Mouse (Mus musculus) small intestine, adult 2 months (tissue): ENCODE measurements at regions not wholly inside any gene's neighbourhood (a gene's known extent, or its start where the extent isn't known, plus 50 kb on each side); places are given as distances from the start of the nearest gene placed in this dataset.

ENCODE experiments used
- H3K27ac ChIP-seq: fragments of 200-500 bp; 2 replicates; pipeline ENCODE4 v1.5.1; 2012; ENCODE audit warnings: low read depth, low read length, control low read depth, inconsistent platforms; ENCODE audit not compliant: insufficient read depth
- H3K27me3 ChIP-seq: fragments of 200-500 bp; 2 replicates; pipeline ENCODE4 v1.6.1; 2012; ENCODE audit warnings: mild to moderate bottlenecking, moderate library complexity, low read length, inconsistent platforms; ENCODE audit not compliant: control insufficient read depth, insufficient read depth
- H3K36me3 ChIP-seq: fragments of 200-500 bp; 2 replicates; pipeline ENCODE4 v1.6.1; 2012; ENCODE audit warnings: mild to moderate bottlenecking, low read length, control low read depth, inconsistent platforms; ENCODE audit not compliant: control insufficient read depth, insufficient read depth
- H3K4me1 ChIP-seq: fragments of 200-500 bp; 2 replicates; pipeline ENCODE4 v1.6.1; 2012; ENCODE audit warnings: low read length, inconsistent platforms, mixed read lengths; ENCODE audit not compliant: control insufficient read depth, insufficient read depth, insufficient read length
- H3K4me3 ChIP-seq: fragments of 200-500 bp; 2 replicates; pipeline ENCODE4 v1.5.1; 2012; ENCODE audit warnings: low read depth, mild to moderate bottlenecking, control low read depth, inconsistent platforms, low read length, moderate library complexity
- CTCF ChIP-seq: fragments of 200-500 bp; IDR thresholded peaks from 2 replicates; pipeline ENCODE4 v1.5.1; 2012; ENCODE audit warnings: low read depth, mild to moderate bottlenecking, control low read depth, inconsistent platforms, low read length, moderate library complexity, mixed read lengths; ENCODE audit not compliant: insufficient replicate concordance, insufficient read length; ENCODE audit errors: extremely low read depth
- POLR2A ChIP-seq: fragments of 200-500 bp; IDR thresholded peaks from 2 replicates; pipeline ENCODE4 v1.6.1; 2012; ENCODE audit warnings: low read depth, mild to moderate bottlenecking, control low read depth, inconsistent platforms, low read length, moderate library complexity
- WGBS: fragments of 180-500 bp; shearing (Covaris S2); methylation state at CpG from one replicate; pipeline ENCODE4 v1.1.7; 2018; 5-methylcytosine and 5-hydroxymethylcytosine counted together

DNA sequence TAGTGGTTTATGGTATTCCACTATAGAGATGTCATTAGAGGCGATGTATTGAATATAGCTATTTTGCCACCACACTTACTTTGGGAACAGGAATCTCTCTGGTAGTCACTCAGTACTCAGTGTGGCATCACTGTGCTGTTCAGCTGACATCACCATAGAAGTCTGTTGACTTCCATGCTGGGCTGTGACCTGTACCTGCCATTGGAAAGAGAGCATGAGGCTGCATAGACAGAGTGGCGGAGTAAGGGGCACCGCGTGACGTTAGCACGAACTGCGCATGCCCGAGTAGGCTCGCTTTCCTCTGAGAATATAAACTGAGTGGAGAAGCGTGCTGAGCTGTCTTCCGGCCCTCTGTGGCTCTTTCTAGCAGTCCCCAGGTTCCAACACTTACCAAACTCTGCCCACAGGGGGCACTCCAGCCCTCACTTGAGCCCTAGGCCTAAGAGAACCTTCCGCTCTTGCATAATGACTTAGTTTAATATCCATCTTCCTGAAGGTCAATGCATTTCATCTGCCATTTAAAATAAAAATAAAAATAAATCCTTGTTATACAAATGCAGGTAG lies 136.2 kb upstream of the Syt6 start:
- Histone ChIP-seq H3K27me3 (no peaks in the 10 kb centered on the region), H3K27ac (no peak overlapping the region), H3K4me3 (no peak overlapping the region), H3K36me3 (no peaks in the 10 kb centered on the region), H3K4me1 (no peaks in the 10 kb centered on the region)
- TF ChIP-seq POLR2A (no peak), CTCF (peak; percentile 41; the same call in 1 of the 2 replicates)
- 51% methylated on average over 12 of the region's 12 CpGs for WGBS

- Histone ChIP-seq H3K27me3 (no peaks in the 10 kb centered on the region), H3K4me3 (no peak overlapping the region), H3K36me3 (no peaks in the 10 kb centered on the region), H3K27ac (no peak overlapping the region), H3K4me1 (no peaks in the 10 kb centered on the region)
- TF ChIP-seq POLR2A (no peak), CTCF (no peak)
- 49% methylated on average over 6 of the region's 6 CpGs for WGBS
These were observed 131.8 kb upstream of the Syt6 start for GRCm38 (mm10) chr3:103443247-103443646.

DNA sequence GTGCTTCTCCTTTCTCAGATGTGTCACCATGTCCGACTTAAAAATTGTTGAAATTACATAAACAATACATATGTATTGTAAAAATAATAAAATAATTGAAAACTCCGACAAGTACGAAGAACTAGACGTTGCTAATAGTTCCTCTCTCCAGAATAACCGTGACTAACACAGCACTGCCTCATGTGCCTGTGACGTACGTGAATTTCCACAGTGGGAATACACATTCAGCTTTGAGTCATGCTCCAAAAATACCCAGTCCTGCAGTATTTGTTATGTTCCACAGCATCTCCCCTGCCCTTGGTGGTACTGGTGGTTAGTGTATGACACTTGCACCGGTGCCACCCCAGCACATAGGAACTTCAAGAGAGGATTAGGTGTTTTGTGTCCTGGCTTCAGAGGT lies 129.2 kb upstream of the Syt6 start:
- H3K36me3 ChIP-seq: no peaks in the 10 kb centered on the region
- H3K4me1 ChIP-seq: no peaks in the 10 kb centered on the region
- H3K27me3 ChIP-seq: no peaks in the 10 kb centered on the region
- no peak overlapping the region for H3K4me3 ChIP-seq
- WGBS: 89% methylated on average over 8 of the region's 8 CpGs
- no peak overlapping the region for H3K27ac ChIP-seq
- TF ChIP-seq CTCF: no peak
- no peak for TF ChIP-seq POLR2A

DNA sequence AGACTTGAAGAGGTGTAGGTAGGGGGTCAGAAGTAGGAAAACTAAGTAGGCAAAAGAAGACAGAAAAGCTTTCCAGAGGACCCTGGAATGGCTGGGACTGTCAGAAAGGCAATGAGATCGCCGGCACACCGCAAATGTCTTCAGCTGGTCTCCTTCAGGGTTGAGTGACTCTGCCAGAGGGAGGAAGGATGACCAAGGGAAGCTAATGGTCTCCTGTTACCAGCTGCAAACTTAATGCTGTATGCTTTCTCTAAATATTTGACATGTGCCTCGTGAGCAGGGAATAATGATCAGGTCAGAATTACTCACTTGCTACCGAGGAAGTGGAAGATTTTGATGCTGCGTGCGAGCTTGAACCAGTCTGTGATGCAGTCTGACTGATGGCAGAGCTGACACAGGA lies 125.2 kb upstream of the Syt6 start:
- H3K27ac ChIP-seq: no peak overlapping the region
- no peaks in the 10 kb centered on the region for H3K27me3 ChIP-seq
- H3K4me3 ChIP-seq: no peak overlapping the region
- TF ChIP-seq POLR2A: no peak
- TF ChIP-seq CTCF: no peak
- 61% methylated on average over 7 of the region's 7 CpGs for WGBS
- H3K36me3 ChIP-seq: no peaks in the 10 kb centered on the region
- no peaks in the 10 kb centered on the region for H3K4me1 ChIP-seq

GRCm38 (mm10) chr3:103451971-103452370 lies 123.1 kb upstream of the Syt6 start:
- no peak overlapping the region for H3K4me3 ChIP-seq
- WGBS: 61% methylated on average over 3 of the region's 3 CpGs
- H3K36me3 ChIP-seq: no peaks in the 10 kb centered on the region
- TF ChIP-seq CTCF (no peak), POLR2A (no peak)
- no peaks in the 10 kb centered on the region for H3K4me1 ChIP-seq
- H3K27me3 ChIP-seq: no peaks in the 10 kb centered on the region
- no peak overlapping the region for H3K27ac ChIP-seq

DNA sequence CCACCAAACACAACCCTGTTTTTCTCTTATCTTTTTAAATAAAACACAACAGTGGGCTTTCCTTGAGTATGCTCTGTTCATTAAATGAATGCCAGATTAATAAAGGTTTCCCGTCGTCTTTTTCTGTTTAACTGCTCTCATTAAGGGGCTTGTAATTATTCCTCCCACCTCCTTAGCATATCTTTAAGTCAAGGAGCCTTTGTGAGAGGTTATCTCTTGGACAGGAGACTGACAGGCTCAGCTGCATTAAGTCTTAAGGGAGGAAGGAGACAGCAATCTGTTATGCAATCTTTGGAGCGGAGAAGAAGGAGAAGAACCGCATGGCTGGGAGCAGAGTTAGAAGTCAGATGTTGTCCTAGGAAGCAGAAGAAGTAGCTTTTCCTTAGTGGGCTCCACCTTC lies 111.3 kb upstream of the Syt6 start:
- H3K4me3 ChIP-seq: no peak overlapping the region
- 69% methylated on average over 4 of the region's 4 CpGs for WGBS
- TF ChIP-seq POLR2A (no peak), CTCF (no peak)
- no peaks in the 10 kb centered on the region for H3K36me3 ChIP-seq
- no peak overlapping the region for H3K27ac ChIP-seq
- no peaks in the 10 kb centered on the region for H3K4me1 ChIP-seq
- no peaks in the 10 kb centered on the region for H3K27me3 ChIP-seq

- TF ChIP-seq CTCF (no peak), POLR2A (no peak)
- H3K4me1 ChIP-seq: no peaks in the 10 kb centered on the region
- no peak overlapping the region for H3K4me3 ChIP-seq
- H3K27ac ChIP-seq: no peak overlapping the region
- H3K27me3 ChIP-seq: no peaks in the 10 kb centered on the region
- WGBS: 46% methylated on average over 5 of the region's 5 CpGs
- no peaks in the 10 kb centered on the region for H3K36me3 ChIP-seq
These were observed 110.8 kb upstream of the Syt6 start for GRCm38 (mm10) chr3:103464181-103464580.
